Mouse (Mus musculus): ENCODE results near the gene Olfr448. TPM values are rescaled to one million over a fixed set of nuclear protein-coding genes. Genes with fewer than 3 reads are reported as not detected.
A peak's percentile ranks its signal among the peaks of the same experiment; 100 is the strongest.

Olfr448 gene
- total RNA-seq (2021), result not detected
- long read RNA-seq, experiment 1, result 0 reads
- long read RNA-seq, experiment 2, result 0 reads

- no peak for DNase-seq (ENCODE audit: low spot score in 2 of 2)
Measured at GRCm38 (mm10) chr6:42890141-42890540, at the start of gene Olfr448. Gene Olfr448 (plus strand): TSS chr6:42890441.

GRCm38 (mm10) chr6:42860222-42860819 lies 29.9 kb upstream of the Olfr448 start:
- DNase-seq (ENCODE audit: low spot score in 2 of 2), result peak in 1 of 2 experiments; percentile 14

- DNase-seq (ENCODE audit: low spot score in 2 of 2), result no peak
Measured at GRCm38 (mm10) chr6:42869695-42870094, 20.5 kb upstream of the Olfr448 start.

- DNase-seq (ENCODE audit: low spot score in 2 of 2), result no peak
Measured at GRCm38 (mm10) chr6:42876323-42876722, 13.9 kb upstream of the Olfr448 start.

- no peak for DNase-seq (ENCODE audit: low spot score in 2 of 2)
Measured at GRCm38 (mm10) chr6:42900345-42900744, 10.1 kb downstream of the Olfr448 start.

GRCm38 (mm10) chr6:42908578-42908977 lies 18.3 kb downstream of the Olfr448 start, which contains the start of gene Olfr447:
Gene Olfr447 (plus strand): TSS chr6:42908878.
- no peak for DNase-seq (ENCODE audit: low spot score in 2 of 2)

GRCm38 (mm10) chr6:42921077-42921476 lies 30.8 kb downstream of the Olfr448 start, which contains the start of gene Olfr446:
Gene Olfr446 (plus strand): TSS chr6:42921377.
- no peak for DNase-seq (ENCODE audit: low spot score in 2 of 2)

Other genes with a start within 250 kb of the Olfr448 start
- gene Tcaf2, start 245.2 kb upstream of the Olfr448 start, total RNA-seq (2021), result 10 to 100 TPM; 11.7 to 12.3 TPM
- 10 to 100 TPM; 54.5 to 54.8 TPM for gene Tcaf1, start 180.4 kb upstream of the Olfr448 start, total RNA-seq (2021)
- gene Olfr453, start 151.1 kb upstream of the Olfr448 start, total RNA-seq (2021), result not detected
- not detected for gene Olfr38, start 134.0 kb upstream of the Olfr448 start, total RNA-seq (2021)
- gene Olfr452, start 105.3 kb upstream of the Olfr448 start, total RNA-seq (2021), result not detected
- gene Olfr450, start 78.5 kb upstream of the Olfr448 start, total RNA-seq (2021), result not detected
- gene Olfr449, start 56.1 kb upstream of the Olfr448 start, total RNA-seq (2021), result not detected
- gene Olfr447, start 18.4 kb downstream of the Olfr448 start, total RNA-seq (2021), result not detected
- gene Olfr446, start 30.9 kb downstream of the Olfr448 start, total RNA-seq (2021), result not detected
- not detected for gene Olfr444, start 58.6 kb downstream of the Olfr448 start, total RNA-seq (2021)
- not detected for gene Olfr441, start 215.9 kb downstream of the Olfr448 start, total RNA-seq (2021)

Data from gastrocnemius, postnatal 4 days (tissue).